10 mouse cellular contexts compared by ENCODE assay signal in genomic region chr16:26077246-26078099, GRCm38 (mm10). TPM values are rescaled to one million over a fixed set of nuclear protein-coding genes. Genes with fewer than 3 reads are reported as not detected.
A peak's percentile ranks its signal among the peaks of the same experiment; 100 is the strongest.
DNase-seq lines count a peak whose midpoint lies in the region; ATAC-seq and TF ChIP-seq lines count a peak whose summit lies in the region.
"Had no signal": no experiment of that assay in that cellular context is flagged by ENCODE, and none has a peak within 500 bp of the region (broad histone marks: within the 10 kb centered on the region; RNA-seq: fewer than 3 reads in every experiment).

No protein-coding gene starts in this region.

- peak overlapping the region; percentile 12 for H3K4me2 ChIP-seq in heart, embryonic 14.5 days (ENCODE audit: low read length)
- H3K4me2 ChIP-seq in hindbrain, embryonic 15.5 days, result no peak overlapping the region
- no peak overlapping the region for H3K4me2 ChIP-seq in limb, embryonic 14.5 days (replicated peaks; ENCODE audit: low read depth, low read length, severe bottlenecking)

- H3K9me3 ChIP-seq in heart, embryonic 14.5 days (ENCODE audit: control insufficient read depth, low read length), result no peaks in the 10 kb centered on the region
- H3K9me3 ChIP-seq in hindbrain, embryonic 15.5 days, result no peaks in the 10 kb centered on the region
- no peaks in the 10 kb centered on the region for H3K9me3 ChIP-seq in limb, embryonic 14.5 days (ENCODE audit: control insufficient read depth, low read length)

- H3K36me3 ChIP-seq in heart, embryonic 14.5 days (ENCODE audit: control insufficient read depth, insufficient read depth, low read length), result no peaks in the 10 kb centered on the region
- H3K36me3 ChIP-seq in hindbrain, embryonic 15.5 days, result no peaks in the 10 kb centered on the region
- no peaks in the 10 kb centered on the region for H3K36me3 ChIP-seq in limb, embryonic 14.5 days (ENCODE audit: control insufficient read depth, insufficient read depth, low read length)

- DNase-seq in heart, postnatal 36 days, result no peak
- peak; percentile 48 for DNase-seq in embryo, embryonic 9.5 days (ENCODE audit: extremely low spot score)
- DNase-seq in limb, embryonic 14.5 days (ENCODE audit: low spot score), result peak; percentile 21
- no peak for DNase-seq in adrenal gland, postnatal 4 days (ENCODE audit: low spot score in 2 of 2)
- no peak for DNase-seq in right cerebral cortex, postnatal 4 days
- no peak for DNase-seq in lung, postnatal 36 days
- DNase-seq: cerebellum, adult 11-12 months had no signal

- ATAC-seq in heart, embryonic 14.5 days (ENCODE audit: insufficient number of reproducible peaks, insufficient read depth, low FRiP score, low read depth), result peak; percentile 18; the same call in 1 of the 2 replicates
- peak; percentile 56; the same call in 1 of the 2 replicates for ATAC-seq in hindbrain, embryonic 15.5 days (ENCODE audit: low FRiP score, low read depth)
- ATAC-seq in limb, embryonic 14.5 days (ENCODE audit: low FRiP score, low read depth), result 0 out of 2 replicates have a peak, but pooled peaks have one; percentile 44
- ATAC-seq: lung, postnatal 0 days had no signal

- H3K27me3 ChIP-seq in heart, embryonic 14.5 days (ENCODE audit: control insufficient read depth, insufficient read depth, low read length), result no peaks in the 10 kb centered on the region
- no peaks in the 10 kb centered on the region for H3K27me3 ChIP-seq in hindbrain, embryonic 15.5 days
- H3K27me3 ChIP-seq in limb, embryonic 14.5 days (ENCODE audit: control insufficient read depth, insufficient read depth, low read length), result no peaks in the 10 kb centered on the region

- no peak for TF ChIP-seq POLR2A in limb, embryonic 14.5 days (IDR thresholded peaks at IDR 0.05; ENCODE audit: borderline replicate concordance, extremely low read depth, insufficient read depth, insufficient read length)

- peak overlapping the region; percentile 32; the same call in 1 of the 2 replicates for H3K9ac ChIP-seq in heart, embryonic 14.5 days (ENCODE audit: low read length)
- no peak overlapping the region for H3K9ac ChIP-seq in hindbrain, embryonic 15.5 days
- no peak overlapping the region for H3K9ac ChIP-seq in limb, embryonic 14.5 days (ENCODE audit: low read depth, low read length, severe bottlenecking)

- peaks cover 19 to 41% of the 10 kb centered on the region in 2 experiments for H3K4me1 ChIP-seq in heart, embryonic 14.5 days (ENCODE audit: control insufficient read depth in 2 of 2, insufficient read depth in 2 of 2, low read length in 2 of 2)
- 0 out of 2 replicates have a peak, but pooled peaks cover 6% of the 10 kb centered on the region for H3K4me1 ChIP-seq in hindbrain, embryonic 15.5 days (replicated peaks)
- peaks cover 4% of the 10 kb centered on the region; the same call in 1 of the 2 replicates for H3K4me1 ChIP-seq in limb, embryonic 14.5 days (ENCODE audit: control insufficient read depth, insufficient read depth, low read length)

- H3K4me3 ChIP-seq in heart, embryonic 14.5 days (ENCODE audit: control insufficient read depth in 1 of 2, insufficient read depth in 1 of 2, low read depth in 1 of 2, low read length in 2 of 2), result no peak overlapping the region
- H3K4me3 ChIP-seq in hindbrain, embryonic 15.5 days, result no peak overlapping the region
- no peak overlapping the region for H3K4me3 ChIP-seq in limb, embryonic 14.5 days (replicated peaks; ENCODE audit: low read length)

- H3K27ac ChIP-seq in heart, embryonic 14.5 days (replicated peaks in 1 of 2; ENCODE audit: control insufficient read depth in 1 of 2, insufficient read depth in 1 of 2, low read depth in 2 of 2, low read length in 2 of 2), result peak overlapping the region; percentile 80 to 91
- H3K27ac ChIP-seq in hindbrain, embryonic 15.5 days (replicated peaks), result no peak overlapping the region
- H3K27ac ChIP-seq in limb, embryonic 14.5 days (replicated peaks; ENCODE audit: low read depth, low read length), result no peak overlapping the region

- intact Hi-C loops in heart, postnatal 36 days (cut with DNase I), result no loop called here

- 45% methylated on average over 10 of the region's 10 CpGs for WGBS in heart, embryonic 14.5 days
- 42% methylated on average over 10 of the region's 10 CpGs for WGBS in hindbrain, embryonic 15.5 days
- WGBS in limb, embryonic 14.5 days, result 62% methylated on average over 10 of the region's 10 CpGs

RNA-seq across cellular contexts. Expression of gene P3h2, which starts 28.1 kb away (rescaled TPM):
- polyA plus RNA-seq in heart, embryonic 14.5 days (2014; fragmentation: Nextera tagmentation; extraction: Ambion mirVana), result 9.5 and 9.8 TPM in 2 replicates
- 1 to 10 TPM; 3.3 to 4.3 TPM for total RNA-seq in heart, postnatal 36 days (2021)
- polyA plus RNA-seq in hindbrain, embryonic 15.5 days (2015; fragmentation: Nextera tagmentation; extraction: Ambion mirVana), result 0.76 and 1.4 TPM in 2 replicates
- 14.6 and 15.5 TPM in 2 replicates for polyA plus RNA-seq in limb, embryonic 14.5 days (2012; rRNA removed)
- 7.7 and 8.4 TPM in 2 replicates for polyA plus RNA-seq in limb, embryonic 14.5 days (2014; fragmentation: Nextera tagmentation; extraction: Ambion mirVana)
- total RNA-seq in adrenal gland, postnatal 4 days (2021), result 10 to 100 TPM in 1 of 2 experiments, 1 to 10 TPM in 1; 9.8 to 23.0 TPM

Comparison
In these comparisons a context has a peak if more than half of its experiments do, and no peak if none do; other contexts are left out.
1. H3K27ac ChIP-seq: peak in heart, embryonic 14.5 days (2 of 2); none in hindbrain, embryonic 15.5 days (single experiment) and limb, embryonic 14.5 days (single experiment).
2. DNase-seq: peak in embryo, embryonic 9.5 days (single experiment) and limb, embryonic 14.5 days (single experiment); none in heart, postnatal 36 days (0 of 2), adrenal gland, postnatal 4 days (0 of 2), right cerebral cortex, postnatal 4 days (single experiment) and lung, postnatal 36 days (single experiment).
3. Peak in every context shown above with its lines, with median percentiles within 50 percentile points of each other: ATAC-seq.